Mouse (Mus musculus): ENCODE measurements around the gene Clint1.
"Not testable (repeated sequence)": the region's sequence is repeated elsewhere in the genome, so short reads cannot be mapped to it uniquely, and the experiment has no call there.

Clint1 gene

GRCm38 (mm10) chr11:45846008-45846407, 5.8 kb upstream of the Clint1 start:
- no peak for DNase-seq (ENCODE audit: extremely low read depth, low read depth, low spot score)

GRCm38 (mm10) chr11:45847548-45847947, 4.3 kb upstream of the Clint1 start:
- no peak for DNase-seq (ENCODE audit: extremely low read depth, low read depth, low spot score)

- no peak for DNase-seq (ENCODE audit: extremely low read depth, low read depth, low spot score)
Measured at GRCm38 (mm10) chr11:45848253-45848652, 3.6 kb upstream of the Clint1 start.

GRCm38 (mm10) chr11:45849203-45849602, 2.6 kb upstream of the Clint1 start:
- no peak for DNase-seq (ENCODE audit: extremely low read depth, low read depth, low spot score)

- DNase-seq (ENCODE audit: extremely low read depth, low read depth, low spot score): no peak
Measured at GRCm38 (mm10) chr11:45849859-45850258, 2.0 kb upstream of the Clint1 start.

- no peak for DNase-seq (ENCODE audit: extremely low read depth, low read depth, low spot score)
Measured at GRCm38 (mm10) chr11:45850317-45850716, 1.5 kb upstream of the Clint1 start.

- DNase-seq (ENCODE audit: extremely low read depth, low read depth, low spot score): no peak
Measured at GRCm38 (mm10) chr11:45852124-45852994, 508 bp downstream of the Clint1 start.

DNA sequence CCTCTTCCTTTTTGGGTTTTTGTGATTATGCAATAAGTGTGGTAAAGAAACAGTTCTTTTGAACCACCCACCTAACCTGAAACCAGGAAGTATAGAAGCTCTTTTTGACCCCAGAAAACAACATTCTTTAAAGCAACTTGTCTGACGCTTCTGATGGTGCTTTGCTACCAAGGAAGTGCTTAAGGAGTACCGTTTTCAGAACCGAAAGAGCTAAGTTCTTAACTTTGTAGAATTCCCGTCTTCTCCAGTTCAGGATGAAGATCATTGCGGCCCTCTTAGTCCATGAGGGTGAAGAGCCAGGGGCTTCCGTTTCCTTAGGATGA, 1.1 kb downstream of the Clint1 start:
- DNase-seq (ENCODE audit: extremely low read depth, low read depth, low spot score): no peak

GRCm38 (mm10) chr11:45853916-45854315, 2.1 kb downstream of the Clint1 start:
- no peak for DNase-seq (ENCODE audit: extremely low read depth, low read depth, low spot score)

- no peak for DNase-seq (ENCODE audit: extremely low read depth, low read depth, low spot score)
Measured at GRCm38 (mm10) chr11:45854381-45854780, 2.5 kb downstream of the Clint1 start.

DNA sequence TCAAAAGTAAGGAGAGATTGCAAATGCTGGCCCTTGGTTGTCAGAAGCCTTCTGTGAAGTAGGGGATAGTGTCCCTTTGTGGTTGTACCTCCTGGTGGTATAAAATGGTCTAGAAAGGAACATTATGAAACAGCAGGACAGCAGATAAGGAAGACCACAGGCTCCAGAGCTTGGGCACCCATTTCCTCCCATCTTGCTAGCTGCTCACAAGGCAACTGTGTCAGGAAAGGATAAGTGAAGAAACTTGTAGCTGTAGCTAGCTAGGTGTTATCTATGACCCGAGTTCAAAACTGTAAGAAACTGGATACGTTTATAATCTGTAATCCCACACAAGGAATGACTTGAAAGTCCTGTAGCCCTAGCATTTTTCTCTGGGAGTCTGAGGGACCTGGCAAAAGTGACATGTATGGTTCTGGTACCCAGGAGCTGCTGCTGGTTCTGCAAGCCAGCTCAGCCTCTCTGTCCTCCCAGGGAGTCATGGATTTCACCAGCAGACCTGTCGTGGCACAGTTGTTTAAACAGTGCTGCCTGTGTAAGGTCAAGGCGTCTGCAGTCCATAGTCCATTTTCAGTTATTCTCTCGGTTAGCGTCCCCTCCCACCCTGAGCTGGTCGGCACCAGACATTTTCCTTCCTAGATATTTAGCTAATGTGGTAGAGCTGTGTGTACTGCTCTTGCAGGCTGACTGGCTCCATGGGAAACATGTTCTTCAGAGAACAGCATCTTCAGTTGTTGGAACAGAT, 3.7 kb downstream of the Clint1 start:
- DNase-seq (ENCODE audit: extremely low read depth, low read depth, low spot score): no peak

GRCm38 (mm10) chr11:45856149-45856516, 4.3 kb downstream of the Clint1 start:
- no peak for DNase-seq (ENCODE audit: extremely low read depth, low read depth, low spot score)

GRCm38 (mm10) chr11:45861334-45861733, 9.5 kb downstream of the Clint1 start:
- DNase-seq (ENCODE audit: extremely low read depth, low read depth, low spot score): no peak

DNA sequence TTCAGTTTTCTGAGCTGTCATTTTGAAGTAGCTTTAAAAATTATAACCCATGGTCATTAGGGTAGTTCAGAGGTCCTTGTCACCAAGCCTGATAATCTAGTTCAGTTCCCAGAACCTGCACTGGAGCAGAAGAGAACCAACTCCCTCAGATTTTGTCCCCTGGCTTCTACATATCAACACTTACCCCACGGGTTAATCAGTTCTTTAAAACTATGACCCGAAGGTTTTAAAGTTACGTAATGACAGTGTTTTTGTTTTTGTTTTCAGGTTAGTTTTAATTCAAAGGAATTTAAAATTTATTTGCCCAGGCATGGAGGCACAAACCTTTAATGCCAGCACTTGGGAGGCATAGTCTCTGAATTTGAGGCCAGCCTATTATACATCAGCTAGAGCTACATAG, 12.6 kb downstream of the Clint1 start:
- no peak for DNase-seq (ENCODE audit: extremely low read depth, low read depth, low spot score)

DNA sequence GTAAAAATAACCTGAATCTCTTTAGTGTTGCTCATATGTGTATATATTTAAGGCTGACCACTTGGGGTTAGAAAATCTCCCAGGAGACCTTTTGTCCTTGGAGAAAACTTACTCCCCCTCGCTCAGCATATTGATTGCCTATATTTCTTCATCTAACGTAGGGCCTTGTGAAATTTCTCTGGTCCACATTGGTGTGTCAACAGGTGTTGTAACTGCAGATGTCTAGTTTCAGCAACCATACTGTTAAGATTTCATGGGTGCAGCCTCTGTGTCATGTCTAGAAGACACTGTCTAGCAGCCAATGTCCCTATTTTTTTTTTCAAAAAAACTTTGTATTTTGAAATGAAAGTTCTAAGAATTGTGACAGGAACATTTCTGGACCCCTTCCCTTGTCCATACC, 14.0 kb downstream of the Clint1 start:
- DNase-seq (ENCODE audit: extremely low read depth, low read depth, low spot score): peak; percentile 50

DNA sequence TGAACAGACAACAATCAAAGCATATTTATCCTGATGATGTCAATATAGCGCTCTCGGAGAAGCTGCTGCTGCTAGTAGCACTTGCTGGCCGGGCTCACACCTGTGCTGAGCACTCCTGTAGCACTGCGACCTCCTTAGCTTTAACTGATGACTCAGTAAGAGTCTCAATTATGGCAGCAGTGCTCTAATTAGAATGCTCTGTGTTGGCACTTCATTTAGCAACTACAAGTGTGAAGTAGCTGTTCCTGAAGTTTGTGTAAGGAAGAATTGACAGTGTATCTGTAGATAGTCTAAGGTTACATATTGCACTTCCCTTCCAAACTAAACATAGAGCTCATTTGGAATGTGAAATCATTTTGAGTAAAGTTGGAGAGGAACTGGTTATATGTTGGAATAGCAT, 14.7 kb downstream of the Clint1 start:
- no peak for DNase-seq (ENCODE audit: extremely low read depth, low read depth, low spot score)

GRCm38 (mm10) chr11:45873666-45874065, 21.8 kb downstream of the Clint1 start:
- no peak for DNase-seq (ENCODE audit: extremely low read depth, low read depth, low spot score)

- DNase-seq (ENCODE audit: extremely low read depth, low read depth, low spot score): no peak
Measured at GRCm38 (mm10) chr11:45874251-45874650, 22.4 kb downstream of the Clint1 start.

DNA sequence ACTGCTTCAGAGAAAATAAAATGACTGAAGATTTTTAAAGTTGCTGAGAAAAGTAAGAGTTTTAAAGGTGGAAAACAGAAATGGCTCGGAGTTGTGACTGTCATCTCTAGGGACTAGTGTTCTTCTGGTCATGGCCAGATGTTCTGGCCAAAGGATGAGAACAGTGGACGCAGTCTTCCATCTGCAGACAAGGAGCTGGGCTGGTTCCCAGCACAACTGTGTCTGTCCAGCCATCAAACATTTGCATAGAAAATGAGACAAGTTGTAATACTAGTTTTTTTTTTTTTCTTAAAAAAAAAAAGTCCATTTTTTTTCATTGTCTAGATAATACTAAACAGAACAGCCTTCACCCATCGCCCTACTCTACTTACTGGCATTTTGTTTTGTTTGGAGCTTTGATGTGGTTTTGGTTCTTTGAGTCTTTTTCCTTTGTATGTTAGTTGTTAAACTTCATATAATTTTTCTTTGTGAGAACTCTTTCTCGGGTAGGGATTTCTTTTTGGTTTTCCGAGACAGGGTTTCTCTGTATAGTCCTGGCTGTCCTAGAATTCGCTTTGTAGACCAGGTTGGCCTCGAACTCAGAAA, 23.6 kb downstream of the Clint1 start:
- DNase-seq (ENCODE audit: extremely low read depth, low read depth, low spot score): no peak

- peak; percentile 91 for DNase-seq (ENCODE audit: extremely low read depth, low read depth, low spot score)
Measured at GRCm38 (mm10) chr11:45876036-45876435, 24.2 kb downstream of the Clint1 start.

- not testable (repeated sequence) for DNase-seq (ENCODE audit: extremely low read depth, low read depth, low spot score)
Measured at GRCm38 (mm10) chr11:45879366-45879765, 27.5 kb downstream of the Clint1 start.
